Mouse (Mus musculus): ENCODE data around the gene Ppm1k.

DNA sequence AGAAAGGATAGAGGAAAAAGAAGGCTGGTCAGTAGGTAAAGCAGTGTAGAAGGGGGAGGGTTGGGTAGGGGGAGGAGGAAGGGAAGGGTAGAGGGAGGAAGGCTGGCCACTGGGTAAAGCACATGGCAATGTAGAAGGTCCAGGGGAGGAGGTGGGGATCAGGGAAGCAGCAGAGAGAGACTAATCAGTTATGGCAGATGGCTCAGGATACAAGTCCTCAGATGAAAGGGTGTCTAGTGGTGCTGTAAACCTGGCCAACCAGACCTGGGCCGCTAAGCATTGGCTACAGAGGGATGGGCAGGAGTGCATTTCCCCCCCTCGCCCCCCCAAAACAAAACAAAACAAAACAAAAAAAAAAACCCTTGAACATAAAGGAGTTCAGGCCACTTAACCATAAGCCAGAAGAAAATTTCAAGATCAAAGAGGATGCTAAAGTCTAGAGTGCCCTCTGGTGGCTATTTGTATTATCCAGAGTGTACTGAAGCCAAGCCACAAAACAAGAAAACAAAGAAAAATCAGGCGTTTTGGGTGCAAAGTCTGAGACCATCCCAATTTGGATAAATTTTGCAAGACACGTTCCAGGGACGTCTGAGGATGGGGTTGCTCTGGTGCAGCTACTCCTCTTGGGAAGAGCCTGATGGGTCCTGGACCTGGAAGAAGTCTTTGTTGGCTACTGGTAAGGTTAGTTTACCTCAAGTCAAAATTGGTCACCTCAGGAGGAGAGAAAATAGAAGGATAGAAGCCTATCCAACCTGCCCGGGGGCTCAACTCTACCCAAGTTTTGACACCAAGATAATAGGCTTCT, 35.1 kb upstream of the Ppm1k start:
- no peak for TF ChIP-seq TBP (IDR thresholded peaks at IDR 0.05; ENCODE audit: low read depth, low read length)
- TF ChIP-seq ZC3H11A (IDR thresholded peaks at IDR 0.05; ENCODE audit: low read depth, low read length): peak; percentile 96
